Mouse (Mus musculus): Measurements from ENCODE around the gene Gm3127. TPM values are rescaled to one million over a fixed set of nuclear protein-coding genes. Genes with fewer than 3 reads are reported as not detected.
"Not testable (repeated sequence)": the region's sequence is repeated elsewhere in the genome, so short reads cannot be mapped to it uniquely, and the experiment has no call there.

Gene Gm3127
- total RNA-seq (2014; fragmentation: Nextera tagmentation) = not detected in 2 replicates
- 0.16 TPM in 1 of 2 replicates, not detected in the other for total RNA-seq (2017)
- polyA plus RNA-seq (2012) = not detected in 2 replicates

GRCm38 (mm10) chr14:4164730-4165129 lies at the start of gene Gm3127:
Gene Gm3127, plus strand, starts transcription at chr14:4165030.
- H3K27me3 ChIP-seq (ENCODE audit: insufficient read depth, low read length); ATAC-seq (ENCODE audit: extremely low read depth, insufficient number of reproducible peaks, low FRiP score, poor library complexity, severe bottlenecking); H3K9me3 ChIP-seq (replicated peaks); H3K36me3 ChIP-seq (replicated peaks); H3K4me3 ChIP-seq (ENCODE audit: low read depth, low read length); DNase-seq (ENCODE audit: low spot score); H3K4me1 ChIP-seq (ENCODE audit: insufficient read depth, low read depth, low read length): not testable (repeated sequence)

- H3K4me1 ChIP-seq (ENCODE audit: insufficient read depth, low read depth, low read length); H3K36me3 ChIP-seq (replicated peaks); H3K27me3 ChIP-seq (ENCODE audit: insufficient read depth, low read length); H3K4me3 ChIP-seq (ENCODE audit: low read depth, low read length); ATAC-seq (ENCODE audit: extremely low read depth, insufficient number of reproducible peaks, low FRiP score, poor library complexity, severe bottlenecking); DNase-seq (ENCODE audit: low spot score); H3K9me3 ChIP-seq (replicated peaks): not testable (repeated sequence)
Observed at GRCm38 (mm10) chr14:4141646-4142045, 23.2 kb upstream of the Gm3127 start.

GRCm38 (mm10) chr14:4182030-4182429 lies 17.2 kb downstream of the Gm3127 start:
- DNase-seq (ENCODE audit: low spot score); H3K4me1 ChIP-seq (ENCODE audit: insufficient read depth, low read depth, low read length); H3K27me3 ChIP-seq (ENCODE audit: insufficient read depth, low read length); H3K36me3 ChIP-seq (replicated peaks); ATAC-seq (ENCODE audit: extremely low read depth, insufficient number of reproducible peaks, low FRiP score, poor library complexity, severe bottlenecking); H3K9me3 ChIP-seq (replicated peaks); H3K4me3 ChIP-seq (ENCODE audit: low read depth, low read length): not testable (repeated sequence)

GRCm38 (mm10) chr14:4182491-4183210 lies 17.8 kb downstream of the Gm3127 start, which contains the start of gene Gm2974:
Gene Gm2974, plus strand, starts transcription at chr14:4182576.
- ATAC-seq (ENCODE audit: extremely low read depth, insufficient number of reproducible peaks, low FRiP score, poor library complexity, severe bottlenecking); H3K27me3 ChIP-seq (ENCODE audit: insufficient read depth, low read length); H3K36me3 ChIP-seq (replicated peaks); H3K9me3 ChIP-seq (replicated peaks); DNase-seq (ENCODE audit: low spot score); H3K4me1 ChIP-seq (ENCODE audit: insufficient read depth, low read depth, low read length); H3K4me3 ChIP-seq (ENCODE audit: low read depth, low read length): not testable (repeated sequence)

- not testable (repeated sequence) for H3K4me1 ChIP-seq (ENCODE audit: insufficient read depth, low read depth, low read length); H3K36me3 ChIP-seq (replicated peaks); ATAC-seq (ENCODE audit: extremely low read depth, insufficient number of reproducible peaks, low FRiP score, poor library complexity, severe bottlenecking); H3K9me3 ChIP-seq (replicated peaks); DNase-seq (ENCODE audit: low spot score); H3K4me3 ChIP-seq (ENCODE audit: low read depth, low read length); H3K27me3 ChIP-seq (ENCODE audit: insufficient read depth, low read length)
Observed at GRCm38 (mm10) chr14:4183375-4183774, 18.5 kb downstream of the Gm3127 start.

Other genes starting within 250 kb of the Gm3127 start
- gene Gm3029, start 233.3 kb upstream of the Gm3127 start, total RNA-seq (2014; fragmentation: Nextera tagmentation) = not detected in 2 replicates
- not detected in 2 replicates for gene Gm3029, start 233.3 kb upstream of the Gm3127 start, total RNA-seq (2017)
- not detected in 2 replicates for gene Gm3029, start 233.3 kb upstream of the Gm3127 start, polyA plus RNA-seq (2012)
- gene Gm3095, start 201.5 kb upstream of the Gm3127 start, total RNA-seq (2014; fragmentation: Nextera tagmentation) = not detected in 2 replicates
- gene Gm3095, start 201.5 kb upstream of the Gm3127 start, total RNA-seq (2017) = 0.41 TPM in 1 of 2 replicates, not detected in the other
- gene Gm3095, start 201.5 kb upstream of the Gm3127 start, polyA plus RNA-seq (2012) = not detected in 2 replicates
- gene Gm3099, start 166.6 kb upstream of the Gm3127 start, total RNA-seq (2014; fragmentation: Nextera tagmentation) = not detected in 2 replicates
- gene Gm3099, start 166.6 kb upstream of the Gm3127 start, total RNA-seq (2017) = not detected in 2 replicates
- not detected in 2 replicates for gene Gm3099, start 166.6 kb upstream of the Gm3127 start, polyA plus RNA-seq (2012)
- gene Gm5796, start 141.1 kb upstream of the Gm3127 start, total RNA-seq (2014; fragmentation: Nextera tagmentation) = not detected in 2 replicates
- 0.33 and 0.46 TPM in 2 replicates for gene Gm5796, start 141.1 kb upstream of the Gm3127 start, total RNA-seq (2017)
- not detected in 2 replicates for gene Gm5796, start 141.1 kb upstream of the Gm3127 start, polyA plus RNA-seq (2012)
- gene Gm3115, start 80.9 kb upstream of the Gm3127 start, total RNA-seq (2014; fragmentation: Nextera tagmentation) = not detected in 2 replicates
- gene Gm3115, start 80.9 kb upstream of the Gm3127 start, total RNA-seq (2017) = 0.17 and 0.33 TPM in 2 replicates
- not detected in 2 replicates for gene Gm3115, start 80.9 kb upstream of the Gm3127 start, polyA plus RNA-seq (2012)
- gene Gm8108, start 54.5 kb upstream of the Gm3127 start, total RNA-seq (2014; fragmentation: Nextera tagmentation) = not detected in 2 replicates
- 0.16 TPM in 1 of 2 replicates, not detected in the other for gene Gm8108, start 54.5 kb upstream of the Gm3127 start, total RNA-seq (2017)
- gene Gm8108, start 54.5 kb upstream of the Gm3127 start, polyA plus RNA-seq (2012) = not detected in 2 replicates
- gene Gm2974, start 17.5 kb downstream of the Gm3127 start, total RNA-seq (2014; fragmentation: Nextera tagmentation) = not detected in 2 replicates
- gene Gm2974, start 17.5 kb downstream of the Gm3127 start, total RNA-seq (2017) = not detected in 2 replicates
- not detected in 2 replicates for gene Gm2974, start 17.5 kb downstream of the Gm3127 start, polyA plus RNA-seq (2012)
- not detected in 2 replicates for gene Gm3138, start 84.6 kb downstream of the Gm3127 start, total RNA-seq (2014; fragmentation: Nextera tagmentation)
- gene Gm3138, start 84.6 kb downstream of the Gm3127 start, total RNA-seq (2017) = 0.11 TPM in 1 of 2 replicates, not detected in the other
- not detected in 2 replicates for gene Gm3138, start 84.6 kb downstream of the Gm3127 start, polyA plus RNA-seq (2012)
- not detected in 2 replicates for gene Gm3149, start 152.3 kb downstream of the Gm3127 start, total RNA-seq (2014; fragmentation: Nextera tagmentation)
- gene Gm3149, start 152.3 kb downstream of the Gm3127 start, total RNA-seq (2017) = not detected in 2 replicates
- gene Gm3149, start 152.3 kb downstream of the Gm3127 start, polyA plus RNA-seq (2012) = not detected in 2 replicates
- not detected in 2 replicates for gene 2610042L04Rik, start 169.7 kb downstream of the Gm3127 start, total RNA-seq (2014; fragmentation: Nextera tagmentation)
- gene 2610042L04Rik, start 169.7 kb downstream of the Gm3127 start, total RNA-seq (2017) = 0.44 TPM in 1 of 2 replicates, not detected in the other
- not detected in 2 replicates for gene 2610042L04Rik, start 169.7 kb downstream of the Gm3127 start, polyA plus RNA-seq (2012)
- not detected in 2 replicates for gene Gm3159, start 232.5 kb downstream of the Gm3127 start, total RNA-seq (2014; fragmentation: Nextera tagmentation)
- gene Gm3159, start 232.5 kb downstream of the Gm3127 start, total RNA-seq (2017) = 0.17 and 0.44 TPM in 2 replicates
- gene Gm3159, start 232.5 kb downstream of the Gm3127 start, polyA plus RNA-seq (2012) = not detected in 2 replicates